Mouse (Mus musculus) gastrocnemius, adult 2 months (tissue): ENCODE data around the gene Prokr2. TPM values are rescaled to one million over a fixed set of nuclear protein-coding genes. Genes with fewer than 3 reads are reported as not detected.
"Not testable (repeated sequence)": the region's sequence is repeated elsewhere in the genome, so short reads cannot be mapped to it uniquely, and the experiment has no call there.

Experiments
- DNase-seq: peaks from one replicate; pipeline ENCODE4 v3.0.0; 2022
- H3K27ac ChIP-seq: fragments of 200-600 bp; 2 replicates; pipeline ENCODE4 v1.8.1; 2022; ENCODE audit warnings: mild to moderate bottlenecking
- H3K4me3 ChIP-seq: fragments of 200-600 bp; 2 replicates; pipeline ENCODE4 v1.8.1; 2022; ENCODE audit warnings: mild to moderate bottlenecking, moderate library complexity
- CTCF ChIP-seq: fragments of 200-600 bp; IDR thresholded peaks from 2 replicates; pipeline ENCODE4 v1.8.1; 2022; ENCODE audit warnings: antibody characterized with exemption, mild to moderate bottlenecking, moderate library complexity
- intact Hi-C: fragments of 180-260 bp; cut with DNase I; formaldehyde crosslinking; loops from one replicate; pipeline ENCODE4 v1.15.1; 2025
- total RNA-seq, 2 experiments: library from RNA; stranded (reverse); gene quantifications; 2 replicates each; pipeline ENCODE4 v1.2.3; 2021

The Prokr2 gene
- total RNA-seq, 2 experiments from 2014 or later = not detected

GRCm38 (mm10) chr2:132316041-132316808 is 69.0 kb downstream of the Prokr2 start:
- H3K27ac ChIP-seq = no peak overlapping the region
- no peak overlapping the region for H3K4me3 ChIP-seq
- intact Hi-C loops = loop anchor here (1.0 kb wide), 1 partner anchor 169 kb away; no protein-coding TSS in a partner anchor
- peak; percentile 96 for TF ChIP-seq CTCF
- DNase-seq = peak; percentile 63

- H3K4me3 ChIP-seq, H3K27ac ChIP-seq, DNase-seq, intact Hi-C loops: not testable (repeated sequence)
- peak; percentile 6; the same call in 1 of the 2 replicates for TF ChIP-seq CTCF
Measured at GRCm38 (mm10) chr2:132314057-132314456, 71.2 kb downstream of the Prokr2 start.

- Histone ChIP-seq H3K4me3 (no peak overlapping the region), H3K27ac (no peak overlapping the region)
- no peak for TF ChIP-seq CTCF
- intact Hi-C loops = no loop called here
- DNase-seq = no peak
Measured at GRCm38 (mm10) chr2:132313568-132313967, 71.7 kb downstream of the Prokr2 start.

- no peak for DNase-seq
- Histone ChIP-seq H3K27ac (no peak overlapping the region), H3K4me3 (no peak overlapping the region)
- no peak for TF ChIP-seq CTCF
- intact Hi-C loops = no loop called here
Measured at GRCm38 (mm10) chr2:132312616-132313015, 72.6 kb downstream of the Prokr2 start.

- TF ChIP-seq CTCF = no peak
- Histone ChIP-seq H3K27ac (no peak overlapping the region), H3K4me3 (no peak overlapping the region)
- intact Hi-C loops = loop anchor here (10.0 kb wide), 1 partner anchor 395 kb away; no protein-coding TSS in a partner anchor
- no peak for DNase-seq
Measured at GRCm38 (mm10) chr2:132309398-132309930, 75.8 kb downstream of the Prokr2 start.

GRCm38 (mm10) chr2:132308829-132309228 is 76.4 kb downstream of the Prokr2 start:
- no peak for TF ChIP-seq CTCF
- intact Hi-C loops = loop anchor here (10.0 kb wide), 1 partner anchor 396 kb away; no protein-coding TSS in a partner anchor

GRCm38 (mm10) chr2:132307213-132307843 is 77.9 kb downstream of the Prokr2 start:
- Histone ChIP-seq H3K4me3 (no peak overlapping the region), H3K27ac (peak overlapping the region; percentile 72)
- DNase-seq = peak; percentile 75
- intact Hi-C loops = loop anchor here (2.0 to 10.0 kb wide), 3 partner anchors 17 to 397 kb away; partner anchors contain the start of gene Cds2
- TF ChIP-seq CTCF = peak; percentile 52

More at GRCm38 (mm10) chr2:132308829-132309228, 76.4 kb downstream of the Prokr2 start:
- Histone ChIP-seq H3K27ac (no peak overlapping the region), H3K4me3 (no peak overlapping the region)
- no peak for DNase-seq

- DNase-seq = no peak
- intact Hi-C loops = loop anchor here (2.0 to 10.0 kb wide), 3 partner anchors 15 to 399 kb away; partner anchors contain the start of gene Cds2
- H3K27ac ChIP-seq = no peak overlapping the region
Measured at GRCm38 (mm10) chr2:132305988-132306387, 79.3 kb downstream of the Prokr2 start.

GRCm38 (mm10) chr2:132305165-132305564 is 80.1 kb downstream of the Prokr2 start:
- no peak for TF ChIP-seq CTCF
- intact Hi-C loops = loop anchor here (10.0 kb wide), 1 partner anchor 400 kb away; no protein-coding TSS in a partner anchor
- no peak for DNase-seq
- H3K27ac ChIP-seq = no peak overlapping the region
- no peak overlapping the region for H3K4me3 ChIP-seq

More at GRCm38 (mm10) chr2:132305988-132306387, 79.3 kb downstream of the Prokr2 start:
- no peak overlapping the region for H3K4me3 ChIP-seq
- peak; percentile 55 for TF ChIP-seq CTCF

- DNase-seq = no peak
- TF ChIP-seq CTCF = no peak
- Histone ChIP-seq H3K27ac (no peak overlapping the region), H3K4me3 (no peak overlapping the region)
- intact Hi-C loops = loop anchor here (10.0 kb wide), 1 partner anchor 403 kb away; no protein-coding TSS in a partner anchor
Measured at GRCm38 (mm10) chr2:132301436-132301835, 83.8 kb downstream of the Prokr2 start.

GRCm38 (mm10) chr2:132298250-132298649 is 87.0 kb downstream of the Prokr2 start:
- Histone ChIP-seq H3K27ac (no peak overlapping the region), H3K4me3 (no peak overlapping the region)
- no peak for DNase-seq
- intact Hi-C loops = no loop called here
- TF ChIP-seq CTCF = no peak

GRCm38 (mm10) chr2:132293694-132294450 is 91.4 kb downstream of the Prokr2 start:
- Histone ChIP-seq H3K27ac (no peak overlapping the region), H3K4me3 (no peak overlapping the region)
- intact Hi-C loops = no loop called here
- TF ChIP-seq CTCF = no peak
- no peak for DNase-seq
